Mouse (Mus musculus) cerebellum, postnatal 10 days (tissue): ENCODE results near the gene Scimp.
"Not testable (repeated sequence)": the region's sequence is repeated elsewhere in the genome, so short reads cannot be mapped to it uniquely, and the experiment has no call there.

Experiments
- DNase-seq, 2 experiments: peaks; one replicate each; pipeline ENCODE4 v3.0.0; 2021; ENCODE audit warnings: mixed read lengths in 2 of 2

The Scimp gene

GRCm38 (mm10) chr11:70763936-70764808 lies 48.2 kb downstream of the Scimp start, which contains the start of gene Zfp3:
Zfp3 (plus strand) TSS chr11:70764209.
- peak; percentile 87 to 88 for DNase-seq

- no peak for DNase-seq
These were observed 48.8 kb downstream of the Scimp start for GRCm38 (mm10) chr11:70763582-70763935.

GRCm38 (mm10) chr11:70762641-70763040 lies 49.7 kb downstream of the Scimp start:
- no peak for DNase-seq

- not testable (repeated sequence) for DNase-seq
These were observed 51.9 kb downstream of the Scimp start for GRCm38 (mm10) chr11:70760446-70760845.

- peak; percentile 93 to 95 for DNase-seq
These were observed 56.7 kb downstream of the Scimp start for GRCm38 (mm10) chr11:70755645-70756044.

GRCm38 (mm10) chr11:70754958-70755357 lies 57.4 kb downstream of the Scimp start:
- DNase-seq, result peak; percentile 16 to 22

GRCm38 (mm10) chr11:70754476-70754875 lies 57.9 kb downstream of the Scimp start:
- DNase-seq, result no peak

GRCm38 (mm10) chr11:70753146-70753545 lies 59.2 kb downstream of the Scimp start:
- DNase-seq, result no peak

GRCm38 (mm10) chr11:70752337-70753017 lies 59.9 kb downstream of the Scimp start:
- DNase-seq, result no peak

GRCm38 (mm10) chr11:70747876-70748545 lies 64.4 kb downstream of the Scimp start:
- no peak for DNase-seq

- DNase-seq, result no peak
These were observed 66.8 kb downstream of the Scimp start for GRCm38 (mm10) chr11:70745636-70746035.

- peak; percentile 23 to 40 for DNase-seq
These were observed 69.6 kb downstream of the Scimp start for GRCm38 (mm10) chr11:70742581-70743459.

GRCm38 (mm10) chr11:70742117-70742516 lies 70.3 kb downstream of the Scimp start:
- DNase-seq, result peak; percentile 30 to 41

GRCm38 (mm10) chr11:70741603-70742002 lies 70.8 kb downstream of the Scimp start:
- no peak for DNase-seq
